Mouse (Mus musculus) right cerebral cortex, adult 18-20 months (tissue): ENCODE data around the gene Ubac2.

ENCODE experiments used
- DNase-seq: peaks from one replicate; pipeline ENCODE4 v3.0.0; 2022; ENCODE audit warnings: mixed read lengths

Gene Ubac2

DNA sequence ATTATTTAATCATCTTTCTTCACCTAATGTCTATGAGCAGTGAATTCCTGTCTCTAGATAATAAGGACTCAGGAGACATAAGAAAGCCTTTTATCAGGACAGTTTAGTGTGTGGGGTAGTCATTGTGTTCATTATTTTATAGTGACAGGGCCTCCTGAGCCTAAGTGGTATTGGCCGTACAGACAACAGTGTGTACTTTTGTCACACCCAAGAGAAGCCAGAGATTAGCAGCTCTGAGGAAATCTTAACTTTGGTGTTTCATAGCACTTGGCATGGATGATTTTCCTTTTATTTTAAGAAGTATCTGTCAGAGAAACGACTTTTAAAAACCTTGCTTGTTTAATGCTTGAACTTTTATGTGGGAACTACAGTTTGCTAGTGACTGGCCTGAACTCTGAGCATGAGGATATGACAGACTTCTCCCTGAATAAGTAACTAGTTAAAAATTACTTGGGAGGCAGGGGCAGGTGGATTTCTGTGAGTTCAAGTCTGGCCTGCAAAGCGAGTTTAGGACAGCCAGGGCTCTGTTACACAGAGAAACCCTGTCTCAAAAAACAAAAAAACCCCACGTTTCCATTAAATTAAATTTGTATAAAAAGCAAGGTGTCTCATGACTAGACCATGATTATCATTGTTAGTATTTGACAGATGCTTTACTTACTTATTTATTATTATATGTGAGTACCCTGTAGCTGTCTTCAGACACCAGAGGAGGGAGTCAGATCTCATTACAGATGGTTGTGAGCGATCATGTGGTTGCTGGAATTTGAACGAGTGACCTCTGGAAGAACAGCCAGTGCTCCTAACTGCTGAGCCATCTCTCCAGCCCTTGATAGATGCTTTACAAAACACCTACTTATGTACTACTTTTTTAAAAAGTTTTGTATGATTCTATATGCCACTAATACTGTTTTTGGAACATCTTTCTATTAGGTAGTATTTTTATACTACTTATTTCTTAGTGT lies 18.0 kb downstream of the Ubac2 start:
- no peak for DNase-seq

DNA sequence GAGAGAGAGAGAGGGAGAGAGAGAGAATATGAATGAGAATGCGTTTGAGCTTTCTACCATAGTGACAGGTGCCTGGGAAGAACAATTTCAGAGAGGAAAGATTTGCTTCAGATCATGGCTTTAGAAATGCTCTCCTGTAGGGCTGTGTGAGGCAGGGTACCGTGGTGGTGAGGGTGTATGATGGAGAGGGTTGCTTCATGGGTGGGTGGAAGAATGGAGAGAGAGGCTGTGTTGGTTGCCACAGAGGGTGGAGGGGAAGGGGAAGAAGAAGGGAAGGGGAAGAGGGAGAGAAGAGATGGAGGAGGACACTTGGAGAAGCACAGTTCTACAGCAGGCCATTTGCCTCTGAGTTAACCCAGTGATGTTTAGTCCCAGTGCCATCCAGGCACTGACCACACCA lies 19.4 kb downstream of the Ubac2 start:
- DNase-seq: no peak

DNA sequence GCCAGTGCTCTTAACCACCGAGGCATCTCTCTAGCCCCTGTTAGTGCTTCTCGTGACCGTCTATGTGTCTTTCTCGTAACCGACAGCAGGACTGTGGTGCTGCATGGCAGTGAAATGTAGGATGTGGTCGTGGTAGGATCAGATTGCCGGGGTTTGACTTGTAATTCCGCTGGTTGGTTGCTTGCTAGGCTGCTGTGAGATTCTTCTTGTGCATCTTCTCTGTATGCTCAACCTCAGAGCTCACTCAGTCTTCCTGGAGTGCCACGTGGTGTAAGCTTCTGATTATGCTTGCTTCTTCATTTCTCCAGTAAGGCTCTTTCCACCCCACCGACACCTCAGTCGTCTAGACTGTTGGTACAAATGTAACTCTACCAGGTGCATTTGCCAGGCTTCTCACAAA lies 20.1 kb downstream of the Ubac2 start:
- DNase-seq: no peak

DNA sequence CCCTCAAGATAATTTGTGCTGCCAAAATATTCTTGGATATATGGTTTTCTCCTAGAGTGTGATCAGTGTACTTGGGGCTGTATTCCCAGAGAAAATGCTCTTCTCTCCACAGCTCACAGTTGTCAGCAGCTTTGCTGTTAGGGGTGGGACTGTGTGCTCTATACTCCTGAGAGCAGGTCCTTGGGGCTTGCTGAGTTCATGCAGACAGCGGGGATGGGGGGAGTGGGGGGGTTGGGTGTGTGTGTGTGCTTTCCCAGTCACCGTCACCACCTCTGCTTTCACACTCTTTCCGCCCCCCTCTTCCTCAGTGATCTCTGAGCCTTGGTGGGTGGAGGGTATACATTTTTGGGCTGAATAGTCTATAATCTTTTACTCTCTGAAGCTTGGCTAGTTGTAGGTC lies 20.7 kb downstream of the Ubac2 start:
- no peak for DNase-seq

DNA sequence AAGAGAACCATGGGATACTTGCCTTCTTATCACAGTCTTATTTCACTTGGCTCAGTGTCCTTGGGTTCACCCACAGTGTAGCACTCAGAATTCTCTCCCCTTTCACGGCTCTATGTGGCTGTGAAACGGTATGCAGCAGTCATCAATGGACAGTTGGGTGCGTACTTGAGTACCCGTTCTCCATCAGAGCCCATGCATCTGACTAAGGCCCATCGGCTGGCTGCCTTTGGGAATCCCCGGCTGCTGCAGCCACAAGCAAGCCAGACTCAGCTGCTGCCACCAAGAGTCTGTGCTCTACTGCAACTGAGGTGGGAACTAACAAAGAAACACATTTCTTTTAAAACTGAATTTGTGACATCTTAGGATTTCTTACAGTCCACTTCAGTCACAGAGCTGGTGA lies 23.1 kb downstream of the Ubac2 start:
- DNase-seq: no peak

DNA sequence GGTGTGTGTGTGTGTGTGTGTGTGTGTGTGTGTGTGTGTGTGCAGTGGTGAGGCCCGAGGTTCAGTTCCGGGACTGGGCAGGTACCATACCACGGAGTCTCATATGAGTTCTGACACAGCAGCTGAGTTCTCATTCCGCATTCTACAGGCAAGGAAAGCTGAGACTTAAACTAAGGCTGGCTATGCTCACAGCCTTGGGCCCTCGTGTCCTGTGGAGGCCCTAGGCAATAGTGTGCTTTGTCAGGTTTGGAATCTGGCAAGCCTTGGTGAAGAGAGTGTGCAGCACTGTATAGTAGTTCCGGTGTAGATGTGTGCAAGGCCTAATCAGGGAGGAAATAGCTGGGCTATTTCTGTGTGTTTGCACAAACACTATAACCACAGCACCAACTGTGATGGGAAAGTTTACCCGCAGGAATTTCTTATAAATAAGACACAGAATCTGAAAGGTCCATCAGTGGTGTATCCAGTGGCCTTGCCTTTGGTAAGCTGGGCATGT lies 25.0 kb downstream of the Ubac2 start:
- DNase-seq: no peak

DNA sequence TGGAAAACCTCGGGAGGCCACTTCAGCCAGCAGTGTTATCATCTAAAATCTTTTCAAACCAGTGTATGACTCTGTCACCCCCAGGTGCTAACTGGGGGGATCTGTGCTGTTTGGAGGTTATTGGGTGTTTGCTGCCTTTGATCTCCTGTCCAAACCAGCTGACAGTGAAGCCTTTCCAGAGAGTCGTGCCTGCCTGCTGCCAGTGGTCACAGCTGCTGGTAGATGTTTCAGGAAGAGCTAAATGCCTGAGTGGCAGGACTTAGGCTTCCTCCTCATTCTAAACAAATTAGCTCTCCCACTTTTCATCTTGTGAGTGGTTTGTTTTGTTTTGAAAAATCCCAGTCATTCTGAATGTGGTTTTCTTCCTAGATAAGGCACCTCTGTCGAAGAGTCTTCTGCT lies 26.3 kb downstream of the Ubac2 start:
- no peak for DNase-seq

DNA sequence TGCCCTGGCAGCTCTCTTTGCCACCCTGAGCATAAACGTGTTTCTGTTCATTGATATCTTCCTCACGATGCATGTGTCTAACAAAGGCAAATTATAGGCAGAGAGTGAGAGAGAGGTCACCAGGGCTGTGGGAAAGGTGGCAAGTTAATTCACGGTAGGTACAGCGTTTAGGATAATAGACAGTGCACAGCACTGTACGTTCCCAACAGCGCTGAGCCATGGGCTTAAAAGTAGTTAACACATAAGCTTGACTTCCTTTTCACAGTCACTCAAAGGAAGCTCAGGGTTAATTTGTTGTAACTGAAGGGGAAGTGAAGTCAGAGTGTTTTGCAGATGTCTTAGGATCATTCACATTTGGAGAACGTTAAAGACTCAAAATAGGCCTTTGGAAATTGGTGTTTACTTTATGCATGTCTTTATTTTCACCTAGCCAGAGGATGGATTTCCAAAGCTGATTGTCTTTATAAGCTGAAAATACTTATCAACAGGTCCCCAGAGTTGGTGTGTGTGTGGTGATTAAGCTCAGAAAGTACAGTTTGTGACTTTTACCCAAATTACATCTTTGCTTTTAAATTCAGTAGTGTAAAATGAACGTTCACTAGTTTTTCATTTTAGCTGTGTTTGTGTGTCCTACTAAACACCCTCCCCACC lies 28.0 kb downstream of the Ubac2 start:
- no peak for DNase-seq

DNA sequence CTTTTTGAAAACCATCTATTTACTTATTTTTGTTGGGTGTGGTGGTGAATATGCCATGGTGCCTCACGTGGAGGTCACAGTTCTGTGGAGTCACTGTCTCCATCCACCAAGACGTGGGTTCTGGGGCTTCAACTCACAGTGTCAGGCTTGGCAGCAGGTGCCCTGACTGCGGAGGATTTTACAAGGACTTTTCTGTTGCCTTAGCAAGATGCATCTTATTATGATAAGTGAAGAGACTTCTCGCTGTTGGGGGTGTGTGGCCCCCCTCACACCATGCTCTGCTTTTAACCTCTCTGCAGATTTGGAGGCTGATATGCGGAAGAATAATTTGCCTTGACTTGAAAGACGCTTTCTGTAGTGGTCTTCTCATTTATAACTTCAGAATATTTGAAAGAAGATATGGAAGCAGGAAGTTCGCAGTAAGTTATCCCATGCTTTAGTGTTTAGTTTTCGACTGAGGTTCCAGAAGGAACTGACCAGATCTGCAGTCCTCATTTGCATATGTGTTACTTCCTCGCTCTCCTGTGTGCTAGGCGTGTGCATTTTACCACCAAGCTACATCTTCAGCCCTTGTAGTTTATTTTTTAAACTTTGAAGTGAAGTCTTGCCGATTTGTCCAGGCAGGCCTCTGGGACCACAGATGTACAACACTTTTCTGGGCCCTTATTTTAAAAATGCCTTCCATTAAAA lies 28.7 kb downstream of the Ubac2 start:
- DNase-seq: no peak

DNA sequence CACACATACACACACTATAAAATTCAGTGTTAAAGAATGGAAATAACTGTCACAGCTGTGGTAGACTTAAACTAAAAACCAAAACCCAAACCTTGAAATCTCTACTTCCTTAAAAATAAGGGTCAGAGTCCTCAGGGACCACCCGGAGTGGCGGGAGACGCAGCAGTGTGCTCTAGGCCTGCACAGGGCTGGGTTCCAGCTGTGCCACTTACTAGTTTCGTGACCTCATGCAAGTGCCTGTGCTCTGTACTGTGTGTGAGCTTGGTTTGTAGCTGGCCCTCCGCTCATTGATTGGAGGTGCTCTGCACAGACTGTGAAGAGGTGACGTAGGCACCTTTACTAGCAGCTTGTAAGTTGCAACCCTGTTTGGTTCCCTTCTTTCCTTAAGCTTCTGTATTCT lies 31.4 kb downstream of the Ubac2 start:
- DNase-seq: no peak

DNA sequence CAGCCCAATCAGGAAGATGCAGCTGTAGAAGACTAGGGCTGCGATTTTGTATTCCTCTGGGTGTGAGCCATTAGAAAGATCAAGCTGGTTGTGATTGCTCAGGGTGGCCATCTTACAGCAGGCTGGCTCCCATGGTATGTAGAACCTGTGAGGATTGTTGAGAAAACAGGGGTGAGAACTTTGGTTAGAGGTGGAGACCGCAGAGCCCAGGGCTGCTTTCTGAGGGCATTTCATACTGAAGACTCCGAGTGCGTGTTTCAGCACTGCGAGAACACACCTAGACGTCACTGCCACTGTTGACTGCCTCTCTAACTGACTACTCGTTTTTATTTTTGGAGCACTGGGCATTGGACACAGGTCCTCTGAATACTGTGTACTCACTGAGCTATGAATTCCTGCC lies 34.1 kb downstream of the Ubac2 start:
- no peak for DNase-seq

DNA sequence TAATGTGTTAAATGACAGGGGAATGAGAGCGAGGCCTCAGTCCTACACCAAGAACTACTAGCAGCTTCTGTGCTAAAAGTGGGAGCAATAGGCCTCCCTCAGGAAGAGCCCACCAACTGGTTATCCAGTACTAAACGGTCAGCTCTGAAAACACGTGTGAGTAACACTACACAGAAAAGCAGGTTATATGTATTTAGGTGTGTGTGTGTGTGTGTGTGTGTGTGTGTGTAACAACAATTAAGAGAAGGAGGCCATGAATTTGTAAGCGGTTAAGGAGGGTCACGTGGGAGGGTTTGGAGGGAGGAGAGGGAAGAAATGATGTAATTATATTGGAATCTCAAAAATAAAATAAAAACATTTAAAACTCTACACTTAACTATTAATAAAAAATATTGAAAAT lies 36.7 kb downstream of the Ubac2 start:
- DNase-seq: no peak

DNA sequence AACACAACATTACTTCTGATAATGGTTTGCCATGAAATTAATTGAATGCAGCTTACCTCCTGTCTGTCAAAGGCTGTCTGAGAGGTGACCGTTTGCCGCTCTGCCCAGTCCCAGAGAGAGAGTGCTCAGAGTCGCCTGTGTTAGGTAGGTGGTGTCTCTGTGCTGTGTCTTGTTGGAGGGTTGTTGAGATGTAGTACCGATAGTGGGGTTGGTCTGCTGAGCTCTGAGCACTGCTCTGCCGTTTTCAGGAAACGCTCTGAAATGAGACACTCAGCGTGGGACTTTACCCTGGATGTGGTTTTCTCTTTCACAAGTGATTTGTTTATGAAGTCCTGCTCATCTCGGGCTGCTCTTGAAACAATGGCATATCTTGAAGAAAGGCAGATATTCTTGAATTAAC lies 37.2 kb downstream of the Ubac2 start, which contains the start of gene Gpr18:
Gpr18 (minus strand) TSS at position 161 of the 400 bp plus-strand sequence.
- DNase-seq: no peak

DNA sequence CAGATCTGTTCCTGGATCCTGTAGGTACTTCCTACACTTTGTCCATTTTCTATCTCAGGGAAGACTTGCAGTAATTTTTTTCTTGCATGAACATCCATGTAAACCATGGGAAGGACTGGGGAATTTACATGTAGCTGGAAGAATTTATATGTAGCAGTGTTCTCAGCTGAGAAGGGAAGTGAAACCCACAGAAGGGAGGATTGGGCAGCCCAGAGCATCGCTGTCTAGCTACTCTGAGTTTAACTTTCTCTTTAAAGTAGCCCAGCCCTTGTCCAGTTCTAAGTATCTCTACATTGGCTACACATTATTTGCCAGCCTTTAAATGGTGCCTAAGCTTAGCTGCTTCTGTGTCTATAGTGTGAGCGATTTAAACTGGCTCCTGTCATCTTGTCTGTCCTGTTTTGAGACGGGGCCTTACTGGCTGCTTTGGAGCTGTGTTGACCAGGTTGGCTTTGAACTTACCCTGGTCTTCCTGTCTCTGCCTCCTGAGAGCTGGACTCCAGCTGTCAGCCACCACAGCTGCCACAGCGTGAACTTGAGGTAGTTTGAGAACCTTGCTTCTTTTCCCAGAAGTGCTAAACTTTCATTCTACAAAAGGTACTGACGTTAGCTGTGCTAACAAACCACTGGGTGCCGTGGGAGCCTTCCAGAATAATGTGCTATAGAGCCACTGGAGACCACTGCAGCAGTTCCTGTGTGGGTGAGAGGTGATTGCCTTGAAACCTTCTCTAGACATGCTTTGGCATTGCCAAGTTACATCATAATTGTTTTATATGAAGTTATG lies 38.1 kb downstream of the Ubac2 start:
- DNase-seq: no peak

DNA sequence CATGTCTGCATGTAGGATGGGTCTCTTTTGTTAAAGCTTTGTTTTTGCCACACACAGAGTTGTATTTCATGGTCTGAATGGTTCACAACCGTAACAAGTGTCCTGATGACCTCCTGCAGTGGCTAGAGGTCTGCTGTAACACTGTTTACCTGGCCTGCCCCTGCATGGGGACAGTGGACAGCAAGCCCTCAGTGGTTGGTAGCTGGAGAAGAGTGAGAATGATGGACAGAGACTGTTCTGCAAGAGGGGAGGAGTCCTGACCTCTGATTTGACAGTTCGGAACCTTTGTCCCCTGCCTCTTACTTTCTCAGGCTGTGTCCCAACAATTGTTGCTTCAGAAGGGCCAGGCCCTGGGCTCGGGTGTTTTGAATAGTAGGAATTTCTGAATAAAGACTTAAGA lies 39.8 kb downstream of the Ubac2 start:
- no peak for DNase-seq

DNA sequence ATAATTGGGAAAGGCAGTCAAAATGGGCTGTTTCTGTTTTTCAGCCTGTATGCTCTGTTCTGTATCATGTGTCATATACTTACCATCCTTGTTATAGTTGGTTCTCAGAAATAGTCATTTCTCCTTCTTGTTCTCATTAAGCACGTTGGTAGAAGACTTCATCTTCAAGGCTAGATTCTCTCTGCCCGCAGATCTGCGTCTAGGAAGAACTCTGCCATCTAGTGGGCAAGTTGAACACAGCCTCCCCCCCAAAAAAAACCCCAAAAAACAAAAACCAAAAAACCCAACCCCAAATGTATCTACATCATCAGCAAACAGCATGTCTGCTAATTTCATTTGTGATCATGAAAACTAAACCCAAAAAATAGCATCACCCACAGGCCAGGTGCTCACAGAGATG lies 41.3 kb downstream of the Ubac2 start:
- no peak for DNase-seq

DNA sequence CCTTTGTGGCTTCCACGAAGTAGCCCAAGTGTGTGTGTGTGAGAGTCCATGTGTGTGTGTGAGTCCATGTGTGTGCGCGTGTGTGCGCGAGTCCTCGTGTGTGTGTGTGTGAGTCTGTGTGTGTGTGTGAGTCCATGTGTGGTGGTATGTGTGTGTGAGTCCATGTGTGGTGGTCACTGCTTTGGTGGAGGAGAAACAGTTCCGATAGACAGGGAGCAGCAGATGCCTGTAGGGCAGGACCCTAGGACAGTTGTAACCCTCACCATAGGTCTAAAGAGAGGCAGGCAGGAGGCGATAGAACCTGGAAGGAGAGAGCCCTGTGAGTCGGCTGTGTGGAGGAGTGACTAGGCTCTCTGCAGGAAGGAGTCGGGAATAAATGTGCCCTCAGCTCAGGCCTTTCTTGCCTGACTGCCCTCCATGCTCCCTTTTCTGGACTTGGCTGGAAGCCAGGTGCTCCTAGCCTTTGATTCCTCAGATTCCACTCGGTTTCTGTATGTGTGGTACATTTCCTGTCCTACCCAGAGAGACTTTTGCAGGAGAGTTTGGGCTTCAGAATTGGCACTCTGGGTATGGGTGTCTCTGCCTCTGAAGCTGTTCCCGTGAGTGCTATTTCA lies 42.2 kb downstream of the Ubac2 start:
- DNase-seq: no peak

DNA sequence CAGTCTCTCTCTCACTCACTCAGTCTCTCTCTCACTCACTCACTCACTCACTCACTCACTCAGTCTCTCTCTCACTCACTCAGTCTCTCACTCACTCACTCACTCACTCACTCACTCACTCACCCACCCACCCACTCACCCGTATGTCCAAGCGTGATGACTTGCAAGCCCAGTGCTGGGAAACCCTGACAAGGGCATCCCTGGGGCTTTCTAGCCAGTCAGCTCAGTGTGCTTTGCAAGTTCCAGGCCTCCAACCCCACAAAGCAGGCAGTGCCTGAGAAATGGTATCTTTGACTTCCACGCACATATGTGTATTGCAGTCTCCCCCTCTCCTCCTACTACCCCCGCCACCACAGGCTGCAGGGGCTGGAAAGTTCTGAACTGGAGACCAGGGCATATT lies 43.6 kb downstream of the Ubac2 start:
- DNase-seq: no peak

DNA sequence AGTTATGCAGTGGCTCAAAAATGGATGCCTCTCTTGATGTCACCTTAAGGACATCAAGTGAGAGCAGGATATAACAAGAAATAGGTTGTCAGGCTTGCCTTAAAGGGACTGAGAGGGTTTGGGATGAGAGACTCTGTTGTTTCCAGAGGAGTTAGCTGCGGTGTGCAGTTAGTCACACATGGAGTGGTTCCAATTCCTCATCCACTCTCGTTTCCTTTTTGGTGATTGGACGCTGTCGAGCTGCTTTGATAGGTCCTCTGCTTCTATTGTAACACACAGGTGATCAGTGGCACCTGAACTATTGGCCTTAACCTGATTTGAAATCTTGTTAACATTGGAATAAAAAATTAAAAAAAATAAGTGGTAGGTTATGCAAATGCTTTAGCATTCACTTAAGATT lies 44.3 kb downstream of the Ubac2 start:
- DNase-seq: no peak

DNA sequence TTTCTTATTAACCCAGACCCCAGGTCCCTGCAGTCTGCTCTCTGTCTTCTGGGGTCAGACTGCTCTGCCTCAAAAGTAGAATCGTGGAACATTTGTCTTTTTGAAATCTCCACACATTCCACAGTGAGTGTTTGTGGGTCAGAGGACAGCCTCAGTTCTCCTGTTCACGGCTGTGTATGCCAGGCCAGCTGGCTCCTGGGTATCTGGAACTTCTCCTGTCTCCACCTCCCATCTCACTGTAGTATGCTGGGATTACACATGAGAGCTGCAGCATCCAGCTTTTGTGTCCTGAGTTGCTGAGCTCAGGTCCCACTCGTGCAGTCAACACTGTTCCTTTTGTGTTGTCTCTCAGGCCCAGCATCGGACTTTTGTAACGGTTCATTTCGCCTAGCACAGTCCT lies 46.5 kb downstream of the Ubac2 start:
- no peak for DNase-seq

DNA sequence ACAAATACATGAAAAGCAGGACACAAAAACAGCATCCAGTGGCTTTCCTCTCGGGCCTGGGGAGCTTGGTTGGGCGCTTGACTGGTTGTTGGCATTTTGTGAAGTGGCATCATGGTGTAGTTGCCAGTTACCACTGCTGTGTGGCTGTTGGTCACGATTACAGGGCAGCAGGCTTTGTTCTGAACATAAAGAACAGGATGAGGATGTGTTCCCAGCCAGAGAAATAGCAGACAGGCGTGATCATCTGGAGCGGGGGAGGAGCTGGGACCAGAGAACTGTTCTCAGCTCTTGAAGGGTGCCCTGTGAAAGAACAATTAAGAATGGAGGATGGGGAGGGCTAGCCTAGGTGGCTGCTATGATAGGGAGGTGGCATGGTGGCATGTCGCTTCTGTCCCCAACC lies 48.5 kb downstream of the Ubac2 start:
- DNase-seq: no peak

DNA sequence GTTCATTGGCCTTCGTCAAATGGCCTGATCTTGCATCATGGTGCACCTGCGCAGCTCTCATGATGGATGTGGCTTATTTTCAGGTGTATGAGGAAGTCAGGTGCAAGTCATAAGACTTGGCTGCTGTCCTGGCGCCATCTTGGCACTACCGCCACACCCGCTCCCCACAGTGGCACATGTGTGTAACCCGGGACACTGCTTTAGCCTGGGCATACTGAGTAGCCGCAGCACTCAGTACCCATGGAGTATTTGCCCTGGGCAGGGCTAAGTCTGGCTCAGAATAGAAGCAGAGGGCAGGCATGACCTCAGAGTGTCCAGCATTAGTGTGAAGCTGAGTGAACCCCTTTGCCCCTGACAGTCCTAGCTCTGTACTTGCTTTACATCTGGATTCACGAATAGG lies 49.0 kb downstream of the Ubac2 start:
- DNase-seq: no peak
